Mouse (Mus musculus): Measurements from ENCODE around the gene 2310034G01Rik.

- no peak for TF ChIP-seq POLR2A (IDR thresholded peaks at IDR 0.05; ENCODE audit: control insufficient read depth, extremely low read depth, insufficient read depth, low read length, poor library complexity)
- TF ChIP-seq CTCF (IDR thresholded peaks at IDR 0.05; ENCODE audit: borderline replicate concordance, control insufficient read depth, extremely low read depth, insufficient read depth, low read length, poor library complexity) = no peak
These were observed 25.8 kb upstream of the 2310034G01Rik start for GRCm38 (mm10) chr19:46375891-46376290.
